Mouse (Mus musculus) left cerebral cortex, adult 9 months (tissue): Measurements from ENCODE around the gene Diexf.

Experiments used
- DNase-seq, 2 experiments: peaks; one replicate each; pipeline ENCODE4 v3.0.0; 2022; ENCODE audit warnings: low spot score in 2 of 2

The Diexf gene

DNA sequence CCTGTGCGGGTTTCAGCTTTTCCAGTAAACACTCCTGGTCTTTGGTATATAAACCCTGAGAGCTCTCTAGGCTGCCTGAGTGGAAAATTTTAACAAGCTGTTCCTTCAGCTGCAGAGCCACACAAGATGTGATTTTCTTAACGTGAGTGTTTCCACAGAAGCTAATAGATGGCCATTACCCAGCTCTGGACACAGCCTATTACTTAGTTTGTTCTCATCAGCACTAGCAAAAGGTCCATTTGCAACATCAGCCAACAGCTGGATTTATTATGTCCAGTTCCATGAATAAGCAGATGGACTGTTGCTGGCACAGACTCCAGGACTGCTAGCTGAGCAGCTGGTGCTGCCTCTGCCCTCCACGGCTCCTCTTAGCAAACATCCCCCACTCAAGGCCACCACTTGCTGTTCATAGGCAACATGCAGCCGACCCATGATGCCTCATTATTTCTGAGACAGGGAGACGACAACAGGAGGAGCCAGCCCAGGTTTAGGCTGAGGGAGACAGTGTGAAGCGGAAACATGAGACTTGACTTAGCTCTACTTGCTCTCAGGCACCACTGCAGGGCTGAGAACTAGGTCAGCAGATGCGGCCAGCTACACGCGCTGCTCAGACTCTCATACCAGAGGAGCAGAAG lies 43.1 kb downstream of the Diexf start:
- peak in 1 of 2 experiments; percentile 50 for DNase-seq

DNA sequence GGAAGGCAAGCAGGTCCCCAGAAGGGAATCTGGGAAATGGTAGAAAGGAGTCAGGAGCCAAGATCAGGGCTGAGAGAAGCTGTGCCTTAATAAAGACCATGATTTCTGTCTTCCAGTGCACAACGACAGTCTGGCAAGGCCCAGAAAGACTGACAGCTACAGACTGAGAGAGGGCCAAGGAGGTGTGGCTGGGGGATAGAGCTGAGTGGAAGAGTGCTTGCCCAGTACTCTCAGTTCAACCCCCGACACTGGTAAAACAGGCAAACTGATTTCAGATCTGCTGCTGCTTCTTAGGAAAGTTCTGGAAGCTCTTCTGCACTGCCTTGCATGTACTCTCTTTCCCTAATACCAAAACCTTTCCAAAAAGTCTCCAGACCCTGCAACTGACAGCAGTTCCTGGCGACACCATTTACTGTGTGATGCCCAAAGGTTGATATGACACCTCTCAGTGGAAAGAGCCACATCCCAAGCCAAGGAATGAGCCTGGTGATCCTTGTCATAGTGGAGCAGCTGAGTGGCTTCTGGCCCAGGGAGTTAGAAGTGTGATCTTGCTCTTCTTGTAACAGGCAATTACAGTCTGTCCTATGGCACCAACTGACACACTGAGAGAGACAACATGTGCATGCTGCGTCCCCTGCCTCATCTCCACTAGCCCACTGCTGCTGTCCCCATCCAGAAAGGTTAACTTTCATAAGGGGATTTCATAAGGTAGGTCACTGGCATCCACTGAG lies 43.8 kb downstream of the Diexf start:
- DNase-seq: no peak

DNA sequence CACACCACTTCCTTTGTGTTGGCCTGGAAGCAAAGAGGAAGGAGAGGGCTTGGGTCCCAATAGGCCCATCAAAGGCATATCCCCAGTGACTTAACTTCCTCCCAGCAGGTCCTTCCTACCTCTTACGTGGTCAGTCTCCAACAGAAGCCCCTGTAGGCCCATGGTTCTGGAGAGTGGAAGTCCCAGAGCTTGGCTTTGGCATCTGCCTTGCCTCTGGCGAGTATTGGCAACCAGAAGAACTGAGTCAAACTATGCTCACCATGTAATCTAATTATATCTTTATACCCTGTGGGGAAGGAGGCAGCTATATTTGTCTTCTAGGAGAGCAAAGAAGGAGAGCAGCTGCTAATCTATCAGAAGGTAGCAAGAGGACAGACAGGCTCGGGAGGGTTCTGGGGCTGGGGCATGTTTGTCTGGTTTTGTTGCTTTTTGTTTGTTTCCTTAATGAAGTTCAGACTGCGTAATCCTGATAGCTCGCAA lies 44.5 kb downstream of the Diexf start:
- no peak for DNase-seq

DNA sequence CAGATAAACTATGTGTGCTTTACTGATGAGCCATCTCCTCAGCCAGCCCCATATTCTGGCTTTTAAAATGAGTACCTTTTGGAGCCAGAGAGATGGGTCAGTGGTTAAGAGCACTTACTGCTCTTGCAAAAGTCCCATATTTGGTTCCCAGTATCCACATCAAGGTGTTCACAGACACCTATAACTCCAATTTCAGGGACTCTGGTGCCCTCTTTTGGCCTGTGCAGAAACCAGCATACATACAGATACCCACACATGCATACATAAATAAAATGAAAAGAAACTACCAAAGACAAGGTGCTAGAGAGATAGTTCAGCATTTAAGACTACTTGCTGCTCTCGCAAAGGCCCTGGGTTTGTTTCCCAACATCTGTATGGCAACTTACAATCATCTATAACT lies 46.1 kb downstream of the Diexf start:
- no peak for DNase-seq

DNA sequence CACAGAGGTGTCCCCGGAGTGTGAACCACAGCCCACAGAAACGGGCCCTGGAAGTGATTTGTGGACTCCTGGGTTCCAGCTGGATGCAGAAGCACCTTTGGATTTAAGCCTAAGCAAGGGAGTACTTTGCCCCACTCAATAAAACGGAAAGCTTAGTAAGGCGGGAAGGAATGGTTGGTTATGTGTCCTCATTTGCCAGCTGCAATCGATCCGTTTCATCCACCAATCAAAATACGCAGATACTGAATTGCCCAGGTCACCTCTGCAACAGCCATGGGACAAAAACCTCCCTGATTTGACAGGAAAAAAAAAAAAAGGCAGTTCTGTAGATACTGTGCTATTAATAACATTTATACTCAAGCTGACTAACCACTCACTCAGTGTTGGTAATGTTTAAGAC lies 47.0 kb downstream of the Diexf start:
- DNase-seq: no peak

DNA sequence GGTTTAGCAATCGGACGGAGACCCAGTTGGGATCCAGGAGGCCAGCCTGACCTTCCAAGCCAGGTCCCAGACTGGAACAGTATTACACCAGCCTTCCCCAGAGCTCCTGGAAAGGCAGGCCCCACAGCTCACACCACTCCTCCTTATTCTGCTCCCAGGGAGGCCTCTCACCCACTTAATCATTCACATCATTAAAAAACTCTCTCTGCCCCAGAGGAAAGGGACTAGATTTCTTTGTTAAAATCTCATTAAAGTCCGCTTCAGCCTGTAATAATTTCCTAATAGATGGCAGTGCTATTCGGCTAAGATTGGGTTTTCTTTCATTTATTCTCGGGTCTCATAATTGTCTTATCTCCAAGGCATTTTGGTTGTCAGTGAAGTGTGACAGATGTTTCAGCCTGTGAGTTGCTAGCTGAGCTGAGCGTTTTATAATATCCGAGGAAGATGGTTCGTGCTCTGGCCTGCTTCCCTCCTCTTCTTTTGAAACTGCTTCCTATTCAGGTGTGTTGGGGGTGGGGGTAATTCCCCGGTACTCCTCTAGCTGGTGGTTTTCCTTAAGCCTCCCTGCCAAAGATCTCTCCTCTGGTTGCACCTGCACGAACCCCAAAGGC lies 47.7 kb downstream of the Diexf start:
- DNase-seq: no peak

DNA sequence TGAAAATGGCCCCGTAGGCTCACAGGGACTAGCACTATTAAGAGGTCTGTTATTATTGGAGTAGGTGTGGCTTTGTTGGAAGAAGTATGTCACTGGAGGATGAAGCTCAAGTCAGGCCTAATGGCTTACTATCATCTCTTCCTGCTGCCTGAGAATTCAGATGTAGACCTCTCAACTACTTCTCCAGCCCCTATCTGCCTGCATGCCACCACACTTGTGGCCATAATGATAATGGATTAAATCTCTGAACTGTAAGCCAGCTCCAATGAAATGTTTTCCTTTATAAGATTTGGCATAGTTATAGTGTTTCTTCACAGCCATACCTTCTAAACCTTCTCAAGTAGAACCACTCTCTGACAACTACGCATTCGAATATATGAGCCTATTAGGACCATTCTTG lies 67.5 kb downstream of the Diexf start:
- no peak for DNase-seq

DNA sequence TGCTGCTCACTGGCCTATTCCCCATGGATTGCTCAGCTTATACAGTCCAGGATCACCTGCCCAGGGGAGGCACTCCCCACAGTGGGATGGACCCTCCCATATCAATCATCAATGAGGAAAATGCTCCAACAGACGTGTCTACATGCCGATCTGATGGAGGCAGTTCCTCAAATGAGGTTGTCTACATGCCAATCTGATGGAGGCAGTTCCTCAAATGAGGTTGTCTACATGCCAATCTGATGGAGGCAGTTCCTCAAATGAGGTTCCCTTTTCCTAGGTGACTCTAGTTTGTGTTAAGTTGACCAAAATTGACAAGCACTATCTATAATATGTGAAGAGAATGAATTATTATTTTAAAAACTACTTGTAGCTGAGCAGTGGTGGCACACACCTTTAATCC lies 69.9 kb downstream of the Diexf start:
- DNase-seq: no peak

DNA sequence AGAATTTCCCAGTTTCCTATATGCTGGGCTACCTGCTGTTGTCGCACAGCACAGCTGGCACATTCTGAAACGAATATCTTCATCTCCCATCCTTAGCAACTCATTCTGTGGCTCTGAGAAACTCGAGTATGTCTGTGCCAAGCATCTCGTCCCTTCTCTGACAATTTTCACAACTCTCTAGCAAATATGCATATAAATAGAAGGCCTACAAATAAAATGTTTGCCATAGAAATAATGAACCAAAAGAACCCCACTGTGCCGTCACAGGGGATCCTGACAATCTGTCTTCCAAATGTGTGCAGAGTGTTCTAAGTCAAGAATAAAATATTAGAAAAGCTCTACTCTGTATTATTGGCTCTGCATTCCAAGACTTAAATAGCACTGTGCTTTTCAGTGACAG lies 70.5 kb downstream of the Diexf start:
- peak; percentile 27 to 32 for DNase-seq

DNA sequence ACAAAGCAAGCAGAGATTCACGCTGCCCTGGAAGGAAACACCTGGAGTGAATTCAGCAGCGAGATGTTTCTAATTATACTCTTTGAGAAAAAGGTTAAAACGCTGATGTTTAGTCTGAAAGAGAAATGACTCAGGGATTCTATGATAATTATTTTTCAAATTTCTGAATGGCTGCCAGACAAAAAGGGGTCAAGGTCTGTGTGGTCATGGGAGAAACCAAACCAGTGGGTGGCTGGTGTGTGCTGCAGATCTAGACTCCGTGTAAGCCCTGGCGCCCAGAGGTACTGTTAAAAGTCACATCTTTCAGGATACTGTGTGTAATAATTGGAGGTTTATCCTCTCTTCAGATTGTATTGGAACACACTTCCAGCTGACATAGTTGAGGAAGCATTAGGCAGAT lies 75.7 kb downstream of the Diexf start:
- DNase-seq: no peak

DNA sequence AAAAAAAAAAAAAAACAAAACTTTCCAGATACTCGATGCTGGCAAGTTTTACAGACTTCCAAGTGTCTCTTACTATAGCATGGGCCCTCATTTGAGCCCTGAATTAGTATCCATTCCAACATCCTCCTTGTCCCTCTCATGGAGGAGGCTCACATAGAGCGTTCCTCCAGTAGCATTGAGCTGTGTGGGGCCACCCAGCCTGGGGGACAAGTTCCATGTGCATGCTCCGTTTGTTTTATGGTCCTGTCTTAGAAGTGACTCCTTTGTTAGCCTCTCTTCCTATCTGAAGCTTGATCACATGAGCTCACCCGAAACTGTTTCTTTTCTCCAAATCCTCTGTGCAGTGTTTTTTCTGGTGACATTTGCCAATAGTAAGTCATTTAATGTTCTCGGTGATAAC lies 77.0 kb downstream of the Diexf start:
- no peak for DNase-seq

DNA sequence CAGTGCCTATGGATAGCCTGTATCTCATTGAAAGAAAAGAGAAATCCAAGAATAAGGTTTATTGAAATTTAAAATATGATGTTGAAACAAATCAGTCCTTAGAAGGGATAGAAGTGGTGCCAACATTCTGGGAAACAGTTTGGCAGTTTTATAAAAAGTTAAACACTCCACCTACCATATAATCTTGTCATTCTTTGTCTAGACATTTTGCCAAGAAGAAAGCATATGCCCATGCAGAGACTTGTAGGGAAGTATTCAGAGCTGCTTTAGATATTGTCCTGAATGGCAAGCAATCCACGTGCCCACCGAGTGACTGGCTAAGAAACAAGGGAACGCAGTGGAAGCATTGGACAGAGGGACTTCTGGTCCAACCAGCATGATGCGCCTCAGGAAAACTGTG lies 82.5 kb downstream of the Diexf start:
- no peak for DNase-seq

DNA sequence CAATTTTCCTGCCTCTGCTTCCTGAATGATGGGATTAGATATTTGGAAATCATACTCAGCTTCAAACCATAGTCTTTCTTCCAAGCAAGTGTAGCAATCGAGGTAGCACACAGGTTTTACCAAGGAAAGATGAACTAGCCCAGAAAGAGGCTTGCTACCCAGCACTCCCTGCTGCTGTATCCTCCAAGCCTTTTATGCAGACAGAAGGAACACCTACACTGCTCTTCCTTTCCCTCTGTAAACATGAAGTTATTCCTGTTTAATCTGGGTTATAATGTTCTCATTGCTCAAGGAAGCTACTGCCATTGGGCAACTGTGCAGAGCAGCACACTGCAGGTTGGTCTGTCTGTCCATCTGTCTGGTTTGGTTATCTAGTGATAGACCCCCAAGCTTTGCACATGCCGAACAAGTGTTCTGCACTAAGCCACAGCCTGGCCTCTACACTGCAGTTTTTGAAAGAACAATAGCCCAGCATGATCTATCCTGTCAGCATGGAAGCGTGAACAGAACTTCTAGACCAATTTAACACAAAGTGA lies 87.2 kb downstream of the Diexf start:
- DNase-seq: peak in 1 of 2 experiments; percentile 35
